Mouse (Mus musculus) mouse trophoblast stem cell (cell line): ENCODE results near the gene Tmem37.

Source experiments
- in situ Hi-C, 2 experiments: fragments of 300-500 bp; cut with MseI, MboI; formaldehyde crosslinking; loops; 2 replicates in 1 of 2; 3 replicates in 1 of 2; pipeline ENCODE4 v1.15.1; 2025

The Tmem37 gene

DNA sequence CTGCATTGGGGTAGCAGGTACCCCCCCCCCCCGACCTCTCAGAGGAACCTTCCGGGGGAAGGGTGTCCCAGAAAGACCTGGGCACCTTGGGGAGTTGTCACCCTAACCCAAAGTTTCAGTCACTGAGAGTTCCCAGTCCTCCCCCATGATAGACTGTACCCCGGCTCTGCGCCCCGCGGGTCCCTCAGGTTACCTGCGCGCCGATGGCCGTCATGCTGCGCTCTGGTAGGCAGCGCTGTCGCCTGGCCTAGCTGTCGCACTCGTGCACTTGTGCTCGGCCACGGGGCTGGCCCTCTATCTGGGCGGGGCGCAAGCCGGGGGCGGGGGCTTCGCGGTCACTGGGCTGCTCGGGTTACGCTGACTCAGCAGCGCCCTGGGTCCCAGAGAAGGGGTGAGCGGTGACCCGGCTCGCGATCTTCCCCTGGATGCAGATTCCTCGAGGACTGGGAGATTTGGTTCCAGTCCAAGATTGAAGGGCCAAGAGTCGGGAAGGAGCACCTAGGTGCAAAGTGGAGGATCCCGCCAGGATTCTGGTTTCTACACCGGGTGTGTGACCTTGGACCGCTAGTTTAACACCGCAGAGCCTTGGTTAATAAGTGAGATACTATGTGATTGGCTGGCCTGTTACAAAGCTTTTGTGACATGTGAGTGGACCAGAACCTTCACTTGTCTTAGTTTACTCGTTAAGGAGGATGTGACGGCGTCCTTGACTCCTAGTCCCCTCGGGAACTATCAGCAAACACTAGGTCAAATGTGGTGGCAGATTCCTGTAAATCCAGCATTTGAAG is at the start of gene Tmem37:
TSS of gene Tmem37 (minus strand) at position 556 of the 788 bp plus-strand sequence.
- in situ Hi-C loops: no loop called here

- in situ Hi-C loops: no loop called here
These were observed 48.9 kb upstream of the Tmem37 start for GRCm38 (mm10) chr1:120122634-120123383.

DNA sequence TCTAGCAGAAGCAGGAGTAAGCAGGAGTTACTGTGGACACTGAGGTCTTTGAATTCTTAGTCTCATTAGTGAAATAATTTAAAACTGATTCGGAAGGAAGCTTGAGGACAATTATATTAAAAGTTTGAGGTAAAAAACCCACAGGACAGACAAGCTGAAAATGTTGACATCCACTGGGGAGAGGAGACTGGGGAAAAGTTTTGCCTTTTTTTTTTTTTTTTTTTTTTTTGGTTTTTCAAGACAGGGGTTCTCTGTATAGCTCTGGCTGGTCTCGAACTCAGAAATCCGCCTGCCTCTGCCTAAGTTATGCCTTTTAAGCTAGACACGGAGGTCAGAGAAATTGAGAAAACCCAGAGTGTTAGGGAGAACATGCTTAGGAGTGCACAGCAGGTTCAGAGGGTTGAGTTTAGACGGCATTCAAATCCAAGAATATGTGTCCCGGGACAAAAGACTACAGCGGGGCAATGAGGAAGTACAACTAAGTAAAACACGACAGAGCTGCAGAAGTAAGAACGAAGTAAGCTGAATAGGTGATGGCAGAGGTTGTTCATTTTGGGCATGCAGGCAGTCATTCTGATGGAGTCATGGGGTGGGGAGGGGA is 48.2 kb upstream of the Tmem37 start:
- in situ Hi-C loops: no loop called here

DNA sequence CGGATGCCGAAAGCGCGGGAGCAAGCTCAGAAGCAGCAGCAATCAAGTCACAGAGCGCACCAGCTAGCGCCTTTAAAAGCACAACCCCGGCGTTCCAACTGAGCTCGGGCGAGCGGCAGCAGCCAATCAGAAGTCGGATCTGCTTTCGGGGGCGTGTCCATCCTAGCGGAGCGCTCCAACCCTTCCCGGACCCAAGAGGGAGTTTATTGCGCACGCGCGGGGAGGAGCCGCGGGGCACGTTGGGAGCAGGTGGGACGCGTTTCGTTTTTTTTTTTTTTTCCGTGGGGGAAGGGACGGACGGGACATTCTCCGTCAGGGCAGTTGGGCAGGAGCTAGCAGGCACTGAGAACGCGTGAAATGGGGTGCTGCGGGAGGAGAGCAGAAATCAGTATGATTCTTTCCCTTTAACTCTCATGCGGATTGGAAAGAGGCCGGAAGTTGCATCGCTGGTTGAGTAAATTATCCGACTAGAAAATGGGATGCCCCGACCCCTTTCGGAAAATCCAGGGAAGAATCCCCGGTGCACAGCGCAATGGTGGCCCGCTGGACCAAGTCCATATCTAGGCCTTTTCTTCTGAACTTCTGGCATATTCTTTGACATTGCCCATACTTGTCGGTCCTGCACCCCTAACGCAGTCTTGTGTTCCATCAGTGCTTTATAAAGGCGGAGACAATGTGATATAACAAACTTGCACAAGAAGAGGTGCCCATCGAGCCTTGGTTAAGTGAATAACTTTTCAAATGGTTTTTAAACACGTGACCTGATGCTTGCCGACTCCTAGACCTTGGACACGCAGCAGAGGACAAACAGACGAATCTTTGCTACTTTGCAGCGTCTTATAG is 47.3 kb upstream of the Tmem37 start, which contains the start of the genes Dbi and 3110009E18Rik:
TSS of gene Dbi (minus strand) at position 110 of the 843 bp plus-strand sequence.
TSS of gene 3110009E18Rik (plus strand) at position 219 of the 843 bp plus-strand sequence.
- in situ Hi-C loops: no loop called here

DNA sequence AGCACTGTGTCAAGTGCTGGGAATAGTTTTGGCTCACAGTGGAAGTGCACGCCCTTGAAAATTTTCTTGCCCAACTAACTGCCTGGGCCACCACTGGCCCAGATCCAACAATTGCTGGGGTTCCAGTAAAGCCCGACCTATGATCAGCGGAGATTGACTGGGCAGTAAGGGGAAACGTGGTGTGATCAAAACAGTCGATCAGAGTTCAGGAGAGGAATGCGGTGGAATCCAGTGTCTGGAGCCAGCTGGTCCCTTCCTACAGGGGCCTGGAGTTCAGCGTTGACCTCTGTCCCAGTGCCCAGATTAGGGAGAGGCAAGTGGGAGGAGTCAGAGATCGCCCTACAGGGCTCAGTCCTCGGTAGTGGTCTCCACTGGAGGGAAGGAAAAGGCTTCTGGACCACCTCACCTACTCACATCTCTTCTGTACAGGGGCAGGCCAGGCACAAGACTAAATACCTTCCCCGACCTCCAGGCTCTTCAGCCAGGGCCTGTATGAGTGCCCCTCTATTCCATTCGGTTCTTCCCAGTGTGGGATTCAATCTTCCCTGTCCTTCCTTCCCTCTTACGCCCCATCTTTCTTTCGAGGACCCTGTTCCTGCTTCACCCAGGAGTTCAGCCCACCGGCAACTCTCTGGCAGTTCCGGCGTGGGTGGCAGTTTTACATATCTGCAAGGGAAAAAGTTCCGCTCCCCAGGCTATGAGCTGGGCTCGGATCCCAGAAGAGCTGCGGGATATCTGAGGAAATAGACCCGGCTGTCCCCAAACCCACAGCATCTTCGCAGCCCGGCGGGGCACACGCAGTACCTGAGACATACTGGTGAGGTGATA is 46.5 kb upstream of the Tmem37 start:
- in situ Hi-C loops: no loop called here

DNA sequence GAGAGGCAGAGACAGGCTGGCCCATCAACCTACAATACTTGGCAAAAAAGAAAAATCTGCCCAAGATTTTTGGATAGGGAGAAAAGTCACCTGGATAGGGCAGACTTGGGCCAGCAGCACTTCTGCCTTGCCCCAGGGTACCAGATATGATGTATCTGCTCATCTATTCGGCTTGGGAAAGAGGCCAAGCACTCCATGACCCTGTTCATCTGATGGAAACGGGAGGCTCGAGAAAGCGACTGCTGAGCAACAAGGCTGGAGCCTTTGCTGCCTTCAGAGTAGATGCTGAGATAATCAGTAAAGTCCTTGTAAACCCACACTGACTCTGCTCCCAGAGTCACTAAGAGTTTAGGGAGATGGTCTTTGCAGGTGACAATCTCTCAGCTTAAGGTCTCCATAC is 45.5 kb upstream of the Tmem37 start:
- in situ Hi-C loops: no loop called here

DNA sequence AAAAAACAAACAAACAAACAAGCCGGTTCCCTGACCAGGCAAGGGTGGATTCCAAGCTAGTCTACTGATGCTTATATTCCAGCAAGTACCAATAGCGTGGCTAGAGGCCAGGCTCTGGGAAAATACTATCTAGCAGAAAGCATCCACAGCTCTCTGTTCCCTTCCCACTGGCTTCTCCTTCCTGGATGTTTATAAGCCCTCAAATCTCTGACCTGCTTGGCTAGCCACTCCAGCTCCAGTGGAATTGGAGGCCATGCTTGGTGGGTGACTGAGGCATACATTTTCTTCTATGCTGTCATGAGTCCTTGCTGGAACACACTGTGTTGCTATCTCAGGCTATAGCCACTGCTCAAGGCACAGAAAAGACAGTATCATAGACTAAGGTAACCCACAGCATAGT is 45.0 kb upstream of the Tmem37 start:
- in situ Hi-C loops: no loop called here

DNA sequence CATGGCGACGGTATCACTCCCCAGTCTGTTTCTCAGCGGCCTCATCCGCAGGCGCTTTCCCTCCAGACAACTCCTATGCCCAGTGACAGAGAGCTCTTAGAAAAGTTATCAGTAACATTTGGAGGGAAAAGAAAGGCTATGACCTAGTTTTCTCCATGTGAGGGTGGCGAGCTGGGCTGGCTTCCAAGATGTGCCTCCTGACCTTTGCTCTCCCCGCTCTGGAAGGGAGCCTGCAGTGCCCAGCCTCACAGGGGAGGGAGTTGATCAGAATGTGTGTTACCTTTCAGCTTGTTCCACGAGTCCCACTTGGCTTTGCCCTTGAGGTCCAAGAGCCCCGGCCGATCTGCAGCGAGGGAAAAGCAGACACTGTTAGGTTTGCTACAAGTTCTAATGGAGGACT is 42.2 kb upstream of the Tmem37 start:
- in situ Hi-C loops: no loop called here

- in situ Hi-C loops: no loop called here
These were observed 41.8 kb upstream of the Tmem37 start for GRCm38 (mm10) chr1:120115671-120116081.

DNA sequence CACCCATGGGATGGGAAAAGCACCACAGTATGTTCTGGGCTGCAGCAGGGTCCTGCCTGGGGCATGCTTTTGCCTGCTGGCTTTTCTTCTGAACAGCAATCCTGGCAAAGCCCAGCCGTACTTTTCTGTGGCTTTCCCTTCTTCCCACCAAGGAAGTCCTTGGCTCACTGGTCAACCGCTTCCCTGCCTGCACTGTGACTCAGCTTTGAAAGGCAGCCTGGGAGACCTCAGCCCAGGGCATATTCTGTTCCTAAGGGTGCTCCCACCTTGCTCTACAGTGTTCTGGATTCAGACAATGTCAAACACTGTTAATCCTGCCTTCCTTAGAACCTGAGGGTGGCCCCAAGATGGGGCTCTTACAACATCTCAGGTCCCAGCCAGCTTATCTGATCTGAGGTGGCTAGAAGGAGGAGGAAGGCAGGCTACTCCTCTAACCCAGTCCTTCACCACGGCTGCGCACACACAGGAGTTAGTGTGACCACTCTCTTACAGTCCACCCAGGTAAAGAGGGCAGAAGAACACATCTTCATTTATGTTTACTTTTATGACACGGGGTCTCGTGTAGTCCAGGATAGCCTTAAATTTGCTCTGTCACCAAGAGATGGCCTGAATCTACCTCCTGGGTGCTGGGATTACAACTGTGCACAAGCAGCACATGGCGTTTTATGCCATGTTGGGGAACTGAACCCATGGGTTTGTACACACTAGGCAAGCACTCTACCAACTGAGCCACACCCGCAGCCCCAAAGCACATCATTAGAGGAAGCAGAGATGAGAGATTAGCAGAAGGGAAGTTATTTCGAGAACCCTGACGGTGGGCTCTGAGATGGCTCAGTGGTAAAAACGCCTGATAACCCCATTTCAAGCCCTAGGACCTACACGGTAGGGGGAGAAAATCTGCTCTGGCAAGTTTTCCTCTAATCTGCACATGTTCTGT is 38.6 kb upstream of the Tmem37 start:
- in situ Hi-C loops: no loop called here

DNA sequence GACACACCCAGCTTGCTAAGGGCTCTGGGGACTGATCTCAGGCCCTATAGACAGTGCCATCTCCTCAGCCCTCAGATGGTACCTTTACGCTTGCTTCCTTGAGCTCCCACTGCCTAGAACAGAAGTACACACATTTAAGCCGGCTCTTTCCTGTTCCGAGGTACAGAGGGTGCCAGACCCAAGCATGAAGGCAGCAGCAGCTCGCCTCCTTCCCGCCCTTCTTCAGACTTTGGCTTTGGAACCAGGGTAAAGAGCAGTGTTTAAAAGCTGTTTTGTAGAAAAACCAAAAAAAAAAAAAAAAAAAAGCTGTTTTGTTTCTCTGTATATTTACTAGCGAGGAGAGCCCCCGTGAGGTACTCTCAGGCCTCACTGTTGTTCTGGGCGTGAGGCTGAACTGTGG is 37.9 kb upstream of the Tmem37 start:
- in situ Hi-C loops: no loop called here

DNA sequence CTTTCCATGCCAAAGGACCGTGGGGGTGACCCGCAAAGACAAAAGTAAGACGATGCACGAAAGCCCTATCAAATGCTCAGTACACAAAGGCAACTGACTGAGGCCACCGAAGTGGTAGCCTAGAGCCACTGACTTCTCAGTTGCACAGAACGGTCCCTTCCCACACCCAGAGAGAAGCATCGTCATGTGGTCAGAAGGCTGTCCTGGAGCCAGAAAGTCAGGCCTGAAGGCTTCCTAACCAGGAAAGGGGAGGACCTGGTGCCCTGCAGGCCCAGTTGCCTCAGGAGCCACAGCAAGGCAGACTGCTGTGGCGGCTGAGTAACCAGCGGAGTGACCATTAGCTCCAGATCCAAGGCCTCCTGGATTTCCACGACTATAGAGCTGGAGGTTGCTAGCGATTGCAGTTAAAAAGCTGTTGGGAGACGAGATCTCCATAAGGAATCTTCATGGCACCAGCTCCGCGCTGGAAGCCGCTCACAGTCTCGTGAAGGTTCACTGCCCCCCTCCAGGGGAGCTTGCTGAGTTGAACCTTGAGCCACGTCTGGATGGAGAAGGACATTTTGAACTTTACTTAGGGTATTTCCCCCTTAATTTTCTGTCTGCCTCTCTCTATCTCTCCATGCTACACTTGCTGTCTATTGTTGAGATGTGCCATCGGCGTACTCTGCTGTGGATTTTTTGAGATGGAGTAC is 36.0 kb upstream of the Tmem37 start:
- in situ Hi-C loops: no loop called here

GRCm38 (mm10) chr1:120105556-120105959 is 31.7 kb upstream of the Tmem37 start:
- in situ Hi-C loops: no loop called here

- in situ Hi-C loops: loop anchor here in 1 of 2 experiments (5.0 kb wide), 1 partner anchor 46 kb away; no protein-coding TSS in a partner anchor
These were observed 27.3 kb upstream of the Tmem37 start for GRCm38 (mm10) chr1:120101227-120101609.

GRCm38 (mm10) chr1:120100456-120101226 is 26.8 kb upstream of the Tmem37 start:
- in situ Hi-C loops: loop anchor here in 1 of 2 experiments (5.0 kb wide), 1 partner anchor 47 kb away; no protein-coding TSS in a partner anchor

DNA sequence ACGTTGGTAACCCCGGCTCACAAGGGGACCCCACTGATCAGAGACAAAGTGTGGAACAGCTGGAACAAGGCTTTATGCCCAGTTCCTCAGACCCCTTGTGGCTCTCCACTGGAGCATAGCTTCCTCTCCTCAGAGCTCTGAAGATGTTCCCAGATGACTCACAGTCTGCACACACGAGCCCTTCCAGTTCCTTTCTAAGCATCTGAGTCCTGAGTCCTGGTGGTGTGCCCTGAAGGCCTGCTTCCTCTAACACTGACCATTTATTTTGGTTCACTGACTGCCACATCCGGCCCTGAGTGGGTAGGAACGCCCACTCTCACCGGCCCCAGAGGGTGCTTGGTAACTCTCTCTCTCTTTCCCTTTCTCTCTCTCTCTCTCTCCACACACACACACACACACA is 25.6 kb upstream of the Tmem37 start:
- in situ Hi-C loops: no loop called here

- in situ Hi-C loops: no loop called here
These were observed 24.5 kb upstream of the Tmem37 start for GRCm38 (mm10) chr1:120098327-120098726.

DNA sequence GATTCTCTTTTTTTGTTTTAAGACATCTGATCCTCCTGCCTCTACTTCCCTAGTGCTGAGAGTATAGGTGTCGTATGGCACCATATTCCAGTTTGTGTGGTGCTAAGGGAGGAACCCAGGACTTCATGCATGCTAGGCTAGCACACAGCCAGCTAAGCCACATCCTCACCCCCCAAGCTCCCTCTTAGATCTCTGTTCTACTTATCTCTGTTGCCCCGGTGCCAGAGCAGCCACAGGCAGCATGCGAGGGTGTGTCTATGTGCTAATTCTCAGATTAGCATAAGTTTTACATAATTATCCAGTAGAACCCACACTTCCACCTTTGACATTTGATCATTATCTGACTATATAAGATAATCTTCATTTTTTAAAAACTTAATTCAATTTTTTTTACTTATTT is 21.0 kb upstream of the Tmem37 start:
- in situ Hi-C loops: loop anchor here in 1 of 2 experiments (5.0 kb wide), 1 partner anchor 63 kb away; no protein-coding TSS in a partner anchor
